Mouse (Mus musculus) embryonic fibroblast, embryonic 13.5 days (primary cell): Measurements from ENCODE around the gene Rgl1.

Source experiments
- CTCF ChIP-seq: IDR thresholded peaks from 2 replicates; pipeline ENCODE4 v1.5.1; 2011; ENCODE audit warnings: mild to moderate bottlenecking, control low read depth, low read length, moderate library complexity, borderline replicate concordance; ENCODE audit not compliant: insufficient read depth
- POLR2A ChIP-seq: IDR thresholded peaks from 2 replicates; pipeline ENCODE4 v1.6.1; 2011; ENCODE audit warnings: low read depth, mild to moderate bottlenecking, control low read depth, low read length, moderate library complexity

DNA sequence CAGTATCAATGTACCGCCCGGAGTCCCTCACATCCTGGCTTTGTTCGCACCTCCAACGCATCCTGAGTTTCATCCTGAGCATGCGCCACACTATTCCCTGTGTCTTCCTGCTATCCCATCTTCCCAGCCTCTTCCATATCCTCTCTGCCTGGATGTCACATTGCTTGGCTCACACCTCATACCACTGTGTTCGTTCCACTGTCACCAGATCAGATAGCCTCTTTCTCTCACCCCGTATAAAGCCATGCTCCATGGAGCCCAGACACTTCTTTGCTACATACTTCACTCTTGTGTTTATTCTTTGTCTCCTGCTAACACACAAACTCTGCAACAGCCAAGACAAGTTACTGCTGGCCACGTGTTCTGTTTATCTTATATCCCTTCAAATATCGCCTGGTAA lies 195.5 kb downstream of the Rgl1 start:
- no peak for TF ChIP-seq CTCF
- no peak for TF ChIP-seq POLR2A
